Mouse (Mus musculus): ENCODE results near the gene Emcn. TPM values are rescaled to one million over a fixed set of nuclear protein-coding genes. Genes with fewer than 3 reads are reported as not detected.

Emcn gene
- polyA plus RNA-seq, 1 experiment from 2014 or later = 21.5 TPM

- no peak for ATAC-seq
- Histone ChIP-seq H3K4me2 (replicated peaks; ENCODE audit: low read depth) (no peak overlapping the region), H3K9ac (ENCODE audit: low read depth, low read length) (no peak overlapping the region), H3K4me3 (ENCODE audit: low read depth, low read length) (no peak overlapping the region), H3K36me3 (ENCODE audit: control insufficient read depth, insufficient read depth) (no peaks in the 10 kb centered on the region), H3K27ac (ENCODE audit: low read depth, low read length) (no peak overlapping the region), H3K27me3 (replicated peaks; ENCODE audit: control insufficient read depth, insufficient read depth, low read length) (no peaks in the 10 kb centered on the region), H3K4me1 (replicated peaks; ENCODE audit: control insufficient read depth, insufficient read depth, low read length) (no peaks in the 10 kb centered on the region), H3K9me3 (ENCODE audit: control insufficient read depth) (no peaks in the 10 kb centered on the region)
- 82% methylated on average over 4 of the region's 4 CpGs for WGBS
- no peak for TF ChIP-seq CTCF (IDR thresholded peaks at IDR 0.05; ENCODE audit: low read depth)
Measured at GRCm38 (mm10) chr3:137332531-137332930, 8.3 kb upstream of the Emcn start.

GRCm38 (mm10) chr3:137335957-137336356 lies 4.9 kb upstream of the Emcn start:
- no peaks in the 10 kb centered on the region for H3K4me1 ChIP-seq (replicated peaks; ENCODE audit: control insufficient read depth, insufficient read depth, low read length)
- no peak overlapping the region for H3K27ac ChIP-seq (ENCODE audit: low read depth, low read length)
- WGBS = 87% methylated on average over 4 of the region's 4 CpGs
- no peaks in the 10 kb centered on the region for H3K27me3 ChIP-seq (replicated peaks; ENCODE audit: control insufficient read depth, insufficient read depth, low read length)
- no peaks in the 10 kb centered on the region for H3K9me3 ChIP-seq (ENCODE audit: control insufficient read depth)
- H3K36me3 ChIP-seq (ENCODE audit: control insufficient read depth, insufficient read depth) = no peaks in the 10 kb centered on the region
- no peak overlapping the region for H3K4me3 ChIP-seq (ENCODE audit: low read depth, low read length)
- no peak for ATAC-seq
- H3K9ac ChIP-seq (ENCODE audit: low read depth, low read length) = no peak overlapping the region
- no peak for TF ChIP-seq CTCF (IDR thresholded peaks at IDR 0.05; ENCODE audit: low read depth)
- no peak overlapping the region for H3K4me2 ChIP-seq (replicated peaks; ENCODE audit: low read depth)

GRCm38 (mm10) chr3:137343446-137343845 lies 2.6 kb downstream of the Emcn start:
- Histone ChIP-seq H3K36me3 (ENCODE audit: control insufficient read depth, insufficient read depth) (no peaks in the 10 kb centered on the region), H3K27me3 (replicated peaks; ENCODE audit: control insufficient read depth, insufficient read depth, low read length) (no peaks in the 10 kb centered on the region), H3K4me3 (ENCODE audit: low read depth, low read length) (no peak overlapping the region), H3K27ac (ENCODE audit: low read depth, low read length) (no peak overlapping the region), H3K4me2 (replicated peaks; ENCODE audit: low read depth) (no peak overlapping the region), H3K9ac (ENCODE audit: low read depth, low read length) (no peak overlapping the region), H3K4me1 (replicated peaks; ENCODE audit: control insufficient read depth, insufficient read depth, low read length) (no peaks in the 10 kb centered on the region), H3K9me3 (ENCODE audit: control insufficient read depth) (no peaks in the 10 kb centered on the region)
- 67% methylated on average over 5 of the region's 5 CpGs for WGBS
- ATAC-seq = no peak
- TF ChIP-seq CTCF (IDR thresholded peaks at IDR 0.05; ENCODE audit: low read depth) = no peak

- Histone ChIP-seq H3K4me2 (replicated peaks; ENCODE audit: low read depth) (no peak overlapping the region), H3K9ac (ENCODE audit: low read depth, low read length) (no peak overlapping the region), H3K27ac (ENCODE audit: low read depth, low read length) (no peak overlapping the region), H3K36me3 (ENCODE audit: control insufficient read depth, insufficient read depth) (no peaks in the 10 kb centered on the region), H3K9me3 (ENCODE audit: control insufficient read depth) (no peaks in the 10 kb centered on the region), H3K27me3 (replicated peaks; ENCODE audit: control insufficient read depth, insufficient read depth, low read length) (no peaks in the 10 kb centered on the region), H3K4me1 (replicated peaks; ENCODE audit: control insufficient read depth, insufficient read depth, low read length) (no peaks in the 10 kb centered on the region), H3K4me3 (ENCODE audit: low read depth, low read length) (no peak overlapping the region)
- ATAC-seq = no peak
- 81% methylated on average over 5 of the region's 5 CpGs for WGBS
- no peak for TF ChIP-seq CTCF (IDR thresholded peaks at IDR 0.05; ENCODE audit: low read depth)
Measured at GRCm38 (mm10) chr3:137351882-137352281, 11.0 kb downstream of the Emcn start.

GRCm38 (mm10) chr3:137356697-137357096 lies 15.8 kb downstream of the Emcn start:
- H3K4me1 ChIP-seq (replicated peaks; ENCODE audit: control insufficient read depth, insufficient read depth, low read length) = no peaks in the 10 kb centered on the region
- H3K4me3 ChIP-seq (ENCODE audit: low read depth, low read length) = no peak overlapping the region
- no peak for TF ChIP-seq CTCF (IDR thresholded peaks at IDR 0.05; ENCODE audit: low read depth)
- H3K4me2 ChIP-seq (replicated peaks; ENCODE audit: low read depth) = no peak overlapping the region
- no peak overlapping the region for H3K9ac ChIP-seq (ENCODE audit: low read depth, low read length)
- ATAC-seq = no peak
- 90% methylated on average over 4 of the region's 4 CpGs for WGBS
- no peaks in the 10 kb centered on the region for H3K27me3 ChIP-seq (replicated peaks; ENCODE audit: control insufficient read depth, insufficient read depth, low read length)
- no peak overlapping the region for H3K27ac ChIP-seq (ENCODE audit: low read depth, low read length)
- H3K36me3 ChIP-seq (ENCODE audit: control insufficient read depth, insufficient read depth) = no peaks in the 10 kb centered on the region
- H3K9me3 ChIP-seq (ENCODE audit: control insufficient read depth) = no peaks in the 10 kb centered on the region

GRCm38 (mm10) chr3:137367123-137367825 lies 26.4 kb downstream of the Emcn start:
- no peak overlapping the region for H3K4me3 ChIP-seq (ENCODE audit: low read depth, low read length)
- 85% methylated on average over 6 of the region's 6 CpGs for WGBS

More at GRCm38 (mm10) chr3:137367123-137367825, 26.4 kb downstream of the Emcn start:
- Histone ChIP-seq H3K27me3 (replicated peaks; ENCODE audit: control insufficient read depth, insufficient read depth, low read length) (no peaks in the 10 kb centered on the region), H3K4me1 (replicated peaks; ENCODE audit: control insufficient read depth, insufficient read depth, low read length) (no peaks in the 10 kb centered on the region), H3K27ac (ENCODE audit: low read depth, low read length) (no peak overlapping the region), H3K4me2 (replicated peaks; ENCODE audit: low read depth) (no peak overlapping the region), H3K36me3 (ENCODE audit: control insufficient read depth, insufficient read depth) (no peaks in the 10 kb centered on the region), H3K9me3 (ENCODE audit: control insufficient read depth) (no peaks in the 10 kb centered on the region), H3K9ac (ENCODE audit: low read depth, low read length) (no peak overlapping the region)
- no peak for TF ChIP-seq CTCF (IDR thresholded peaks at IDR 0.05; ENCODE audit: low read depth)
- ATAC-seq = no peak
